Mouse (Mus musculus): ENCODE measurements around the gene Flt3l. TPM values are rescaled to one million over a fixed set of nuclear protein-coding genes. Genes with fewer than 3 reads are reported as not detected.
"Not testable (repeated sequence)": the region's sequence is repeated elsewhere in the genome, so short reads cannot be mapped to it uniquely, and the experiment has no call there.

Gene Flt3l
- total RNA-seq (2021) = 1 to 10 TPM; 8.4 to 9.7 TPM
- long read RNA-seq, experiment 1, partial matches to known transcripts = 0 of 1 reads
- long read RNA-seq, experiment 1, other reads (novel, unspliced or antisense) = 1 of 1 reads
- long read RNA-seq, experiment 2, partial matches to known transcripts = 0 of 1 reads
- long read RNA-seq, experiment 2, other reads (novel, unspliced or antisense) = 1 of 1 reads

GRCm38 (mm10) chr7:45135993-45136567 lies at the start of gene Flt3l, which contains the start of gene Gm45713:
TSS of gene Flt3l (minus strand) at chr7:45136432.
TSS of gene Gm45713 (minus strand) at chr7:45136231.
- peak; percentile 87 to 90 for DNase-seq (ENCODE audit: low spot score in 2 of 2)

- DNase-seq (ENCODE audit: low spot score in 2 of 2) = no peak
Measured at GRCm38 (mm10) chr7:45185921-45186320, 49.7 kb upstream of the Flt3l start.

GRCm38 (mm10) chr7:45183672-45184071 lies 47.4 kb upstream of the Flt3l start:
- no peak for DNase-seq (ENCODE audit: low spot score in 2 of 2)

GRCm38 (mm10) chr7:45182606-45183005 lies 46.4 kb upstream of the Flt3l start:
- no peak for DNase-seq (ENCODE audit: low spot score in 2 of 2)

- peak; percentile 82 to 88 for DNase-seq (ENCODE audit: low spot score in 2 of 2)
Measured at GRCm38 (mm10) chr7:45182199-45182601, 46.0 kb upstream of the Flt3l start.

GRCm38 (mm10) chr7:45181540-45181939 lies 45.3 kb upstream of the Flt3l start:
- no peak for DNase-seq (ENCODE audit: low spot score in 2 of 2)

- DNase-seq (ENCODE audit: low spot score in 2 of 2) = no peak
Measured at GRCm38 (mm10) chr7:45180896-45181477, 44.8 kb upstream of the Flt3l start, which contains the start of gene Pth2. TSS of gene Pth2 (plus strand) at chr7:45180995.

GRCm38 (mm10) chr7:45179469-45179868 lies 43.2 kb upstream of the Flt3l start, which contains the start of gene Gfy:
TSS of gene Gfy (minus strand) at chr7:45179569.
- DNase-seq (ENCODE audit: low spot score in 2 of 2) = no peak

- no peak for DNase-seq (ENCODE audit: low spot score in 2 of 2)
Measured at GRCm38 (mm10) chr7:45178550-45178949, 42.3 kb upstream of the Flt3l start.

GRCm38 (mm10) chr7:45176356-45176755 lies 40.1 kb upstream of the Flt3l start:
- DNase-seq (ENCODE audit: low spot score in 2 of 2) = no peak

GRCm38 (mm10) chr7:45175929-45176328 lies 39.7 kb upstream of the Flt3l start:
- DNase-seq (ENCODE audit: low spot score in 2 of 2) = no peak

GRCm38 (mm10) chr7:45175398-45175797 lies 39.2 kb upstream of the Flt3l start:
- no peak for DNase-seq (ENCODE audit: low spot score in 2 of 2)

GRCm38 (mm10) chr7:45174567-45175280 lies 38.5 kb upstream of the Flt3l start:
- no peak for DNase-seq (ENCODE audit: low spot score in 2 of 2)

GRCm38 (mm10) chr7:45173772-45174171 lies 37.5 kb upstream of the Flt3l start:
- DNase-seq (ENCODE audit: low spot score in 2 of 2) = not testable (repeated sequence)

GRCm38 (mm10) chr7:45172974-45173373 lies 36.7 kb upstream of the Flt3l start:
- DNase-seq (ENCODE audit: low spot score in 2 of 2) = no peak

GRCm38 (mm10) chr7:45169495-45169894 lies 33.3 kb upstream of the Flt3l start:
- DNase-seq (ENCODE audit: low spot score in 2 of 2) = peak in 1 of 2 experiments; percentile 48

- no peak for DNase-seq (ENCODE audit: low spot score in 2 of 2)
Measured at GRCm38 (mm10) chr7:45168656-45169055, 32.4 kb upstream of the Flt3l start.

GRCm38 (mm10) chr7:45167761-45168445 lies 31.7 kb upstream of the Flt3l start:
- peak in 1 of 2 experiments; percentile 73 for DNase-seq (ENCODE audit: low spot score in 2 of 2)

- peak in 1 of 2 experiments; percentile 72 for DNase-seq (ENCODE audit: low spot score in 2 of 2)
Measured at GRCm38 (mm10) chr7:45166950-45167401, 30.7 kb upstream of the Flt3l start.

GRCm38 (mm10) chr7:45165701-45166100 lies 29.5 kb upstream of the Flt3l start:
- DNase-seq (ENCODE audit: low spot score in 2 of 2) = no peak

- DNase-seq (ENCODE audit: low spot score in 2 of 2) = peak in 1 of 2 experiments; percentile 26
Measured at GRCm38 (mm10) chr7:45164833-45165232, 28.6 kb upstream of the Flt3l start.
